ENCODE assay signal across 9 mouse cellular contexts in genomic region chr15:37102035-37102555, GRCm38 (mm10).
A peak's percentile ranks its signal among the peaks of the same experiment; 100 is the strongest.
DNase-seq lines count a peak whose midpoint lies in the region; ATAC-seq and TF ChIP-seq lines count a peak whose summit lies in the region.
"Had no signal": no experiment of that assay in that cellular context is flagged by ENCODE, and none has a peak within 500 bp of the region (broad histone marks: within the 10 kb centered on the region; RNA-seq: fewer than 3 reads in every experiment).

No protein-coding gene starts in this region.

- no peak for TF ChIP-seq EP300 in ES-Bruce4 (IDR thresholded peaks at IDR 0.05; ENCODE audit: insufficient read depth, low read depth, low read length)

- no peaks in the 10 kb centered on the region for H3K4me1 ChIP-seq in ES-Bruce4 (ENCODE audit: control insufficient read depth, insufficient read depth, low read length)

- H3K27ac ChIP-seq in ES-Bruce4 (ENCODE audit: insufficient read depth, low read length), result no peak overlapping the region
- H3K27ac ChIP-seq: limb, embryonic 15.5 days had no signal

- TF ChIP-seq POLR2A in ES-Bruce4 (IDR thresholded peaks at IDR 0.05; ENCODE audit: insufficient read depth, low read length), result no peak

- H3K9me3 ChIP-seq in ES-Bruce4 (replicated peaks; ENCODE audit: control insufficient read depth, insufficient read depth, low read length, poor library complexity, severe bottlenecking), result peaks cover 6% of the 10 kb centered on the region
- H3K9me3 ChIP-seq: limb, embryonic 15.5 days had no signal

- TF ChIP-seq CTCF in ES-Bruce4 (IDR thresholded peaks at IDR 0.05; ENCODE audit: low read depth, low read length), result peak; percentile 2

- no peaks in the 10 kb centered on the region for H3K36me3 ChIP-seq in ES-Bruce4 (ENCODE audit: control insufficient read depth, insufficient read depth, low read length, poor library complexity, severe bottlenecking)
- H3K36me3 ChIP-seq: limb, embryonic 15.5 days had no signal

- H3K9ac ChIP-seq in ES-Bruce4 (ENCODE audit: low read depth, poor library complexity, severe bottlenecking), result no peak overlapping the region
- H3K9ac ChIP-seq: limb, embryonic 15.5 days had no signal

- ATAC-seq in cerebellum, adult (ENCODE audit: insufficient number of reproducible peaks, low FRiP score, low TSS enrichment), result no peak

- no peaks in the 10 kb centered on the region for H3K27me3 ChIP-seq in ES-Bruce4 (ENCODE audit: control insufficient read depth, insufficient read depth, low read length, poor library complexity, severe bottlenecking)
- H3K27me3 ChIP-seq: limb, embryonic 15.5 days had no signal

- no peak overlapping the region for H3K4me3 ChIP-seq in ES-Bruce4 (ENCODE audit: low read depth, low read length)
- H3K4me3 ChIP-seq: limb, embryonic 15.5 days had no signal

- DNase-seq in cerebellum, postnatal 10 days, result peak; percentile 59 to 60
- DNase-seq in kidney, adult 18-20 months, result peak; percentile 34
- DNase-seq in kidney, postnatal 4 days, result no peak
- peak; percentile 67 for DNase-seq in kidney, adult 9 months
- no peak for DNase-seq in ovary, postnatal 10 days (ENCODE audit: low spot score)
- no peak for DNase-seq in gastrocnemius, postnatal 4 days (ENCODE audit: low spot score in 2 of 2)

Comparison
In these comparisons a context has a peak if more than half of its experiments do, and no peak if none do; other contexts are left out.
1. DNase-seq: peak in cerebellum, postnatal 10 days (2 of 2), kidney, adult 18-20 months (single experiment) and kidney, adult 9 months (single experiment); none in kidney, postnatal 4 days (0 of 2), ovary, postnatal 10 days (single experiment) and gastrocnemius, postnatal 4 days (0 of 2).